Mouse (Mus musculus) kidney, adult 2 months (tissue): ENCODE data around the gene Rapgefl1. TPM values are rescaled to one million over a fixed set of nuclear protein-coding genes. Genes with fewer than 3 reads are reported as not detected.
"Not testable (repeated sequence)": the region's sequence is repeated elsewhere in the genome, so short reads cannot be mapped to it uniquely, and the experiment has no call there.

Experiments
- DNase-seq: peaks from one replicate; pipeline ENCODE4 v3.0.0; 2021
- H3K27ac ChIP-seq: fragments of 200-500 bp; 2 replicates; pipeline ENCODE4 v1.5.1; 2012; ENCODE audit warnings: low read depth, low read length, control low read depth, inconsistent platforms; ENCODE audit not compliant: insufficient read depth
- H3K27me3 ChIP-seq: fragments of 200-500 bp; replicated peaks from 2 replicates; pipeline ENCODE4 v1.6.1; 2012; ENCODE audit warnings: mild to moderate bottlenecking, moderate library complexity, low read length, inconsistent platforms; ENCODE audit not compliant: control insufficient read depth, insufficient read depth
- H3K36me3 ChIP-seq: fragments of 200-500 bp; 2 replicates; pipeline ENCODE4 v1.6.1; 2012; ENCODE audit warnings: mild to moderate bottlenecking, moderate library complexity, low read length, inconsistent platforms; ENCODE audit not compliant: control insufficient read depth, insufficient read depth
- H3K4me1 ChIP-seq: fragments of 200-500 bp; 2 replicates; pipeline ENCODE4 v1.6.1; 2011; ENCODE audit warnings: low read length; ENCODE audit not compliant: control insufficient read depth, insufficient read depth
- H3K4me3 ChIP-seq: fragments of 200-500 bp; 2 replicates; pipeline ENCODE4 v1.5.1; 2011; ENCODE audit warnings: mild to moderate bottlenecking, low read depth, low read length, control low read depth; ENCODE audit not compliant: insufficient read depth
- CTCF ChIP-seq: fragments of 200-500 bp; conservative IDR thresholded peaks from 2 replicates; pipeline ENCODE4 v1.5.1; 2011; ENCODE audit warnings: low read depth, mild to moderate bottlenecking, control low read depth, low read length, moderate library complexity, mixed read lengths; ENCODE audit not compliant: insufficient read depth, insufficient read length
- POLR2A ChIP-seq: fragments of 200-500 bp; IDR thresholded peaks from one replicate; pipeline ENCODE4 v1.6.1; 2011; ENCODE audit warnings: low read depth, low read length, control low read depth
- WGBS: fragments of 180-500 bp; shearing (Covaris S2); methylation state at CpG from one replicate; pipeline ENCODE4 v1.1.7; 2018; 5-methylcytosine and 5-hydroxymethylcytosine counted together
- polyA plus RNA-seq: library from polyadenylated mRNA; depleted of rRNA; stranded (reverse); fragments of >200 nt; gene quantifications from 2 replicates; pipeline ENCODE4 v1.2.3, GENCODE M21; 2012

Gene Rapgefl1
- polyA plus RNA-seq, 1 experiment, result 4.2 TPM

DNA sequence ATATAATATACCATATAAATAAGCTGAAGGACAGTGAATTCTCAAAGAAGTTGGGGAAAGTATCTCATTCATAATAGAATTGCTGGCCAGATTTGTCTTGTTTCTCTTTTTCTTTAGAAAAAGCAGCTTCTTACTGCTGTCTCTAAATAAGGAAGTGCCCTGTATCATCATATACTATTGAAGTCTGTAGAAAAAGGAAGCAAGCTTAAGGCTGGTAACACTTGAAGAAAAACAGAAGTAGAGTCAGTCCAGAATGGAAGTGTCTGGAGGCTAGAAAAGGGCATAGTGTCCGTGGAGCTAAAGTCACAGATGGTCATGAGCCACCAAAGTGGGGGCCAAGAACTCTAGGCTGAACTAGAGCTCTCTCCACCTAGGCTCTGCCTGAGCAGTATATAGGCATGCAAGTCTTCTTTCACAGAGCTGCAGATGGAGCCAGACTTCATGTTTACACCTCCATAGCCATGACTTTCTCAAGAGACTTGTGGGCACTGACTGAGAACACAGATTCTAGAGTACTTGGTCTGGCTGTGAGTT is 19.8 kb upstream of the Rapgefl1 start:
- Histone ChIP-seq H3K27ac (no peak overlapping the region), H3K36me3 (peaks cover 10% of the 10 kb centered on the region), H3K4me1 (no peaks in the 10 kb centered on the region), H3K27me3 (no peaks in the 10 kb centered on the region), H3K4me3 (no peak overlapping the region)
- 95% methylated on average over 1 of the region's 1 CpGs for WGBS
- TF ChIP-seq CTCF, result no peak
- TF ChIP-seq POLR2A, result no peak
- DNase-seq, result no peak

DNA sequence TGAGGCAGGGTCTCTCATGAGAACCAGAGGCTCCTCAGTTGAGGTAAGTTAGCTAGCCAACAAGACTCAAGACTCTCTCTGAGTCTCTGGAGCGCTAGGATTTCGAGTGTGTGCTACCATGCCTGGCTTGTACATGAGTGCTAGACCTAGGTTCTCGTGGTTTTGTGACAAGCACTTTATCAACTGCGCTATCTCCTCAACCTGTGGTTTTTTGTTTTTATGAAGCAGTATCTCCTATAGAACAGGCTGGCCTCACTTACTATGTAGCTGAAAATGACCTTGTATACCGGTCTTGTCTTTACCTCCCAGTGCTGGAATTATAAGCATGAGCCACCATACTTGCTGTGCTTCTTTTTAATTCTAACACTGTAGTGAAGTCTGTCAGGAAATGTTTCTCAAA is 15.6 kb upstream of the Rapgefl1 start:
- no peak for TF ChIP-seq POLR2A
- peaks cover 9% of the 10 kb centered on the region for H3K36me3 ChIP-seq
- 93% methylated on average over 5 of the region's 5 CpGs for WGBS
- no peak overlapping the region for H3K27ac ChIP-seq
- H3K4me1 ChIP-seq, result no peaks in the 10 kb centered on the region
- no peak overlapping the region for H3K4me3 ChIP-seq
- H3K27me3 ChIP-seq, result no peaks in the 10 kb centered on the region
- DNase-seq, result no peak

DNA sequence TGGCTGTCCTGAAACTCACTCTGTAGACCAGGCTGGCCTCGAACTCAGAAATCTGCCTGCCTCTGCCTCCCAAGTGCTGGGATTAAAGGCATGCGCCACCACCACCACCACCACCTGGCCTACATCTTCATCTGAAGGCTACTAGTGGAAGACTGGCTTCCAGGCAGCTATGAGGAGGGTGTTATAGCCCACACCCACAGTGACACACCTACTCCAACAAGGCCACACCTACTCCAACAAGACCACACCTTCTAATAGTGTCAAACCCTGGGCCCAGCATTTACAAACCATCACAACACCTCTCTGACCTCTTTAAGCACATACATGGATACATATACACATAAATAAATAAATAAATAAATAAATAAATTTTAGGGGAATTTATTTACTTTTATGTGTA is 10.5 kb upstream of the Rapgefl1 start:
- WGBS, result 96% methylated on average over 2 of the region's 2 CpGs
- H3K27ac ChIP-seq, H3K4me3 ChIP-seq, H3K27me3 ChIP-seq, H3K4me1 ChIP-seq, DNase-seq: not testable (repeated sequence)
- H3K36me3 ChIP-seq, result peaks cover 11% of the 10 kb centered on the region

DNA sequence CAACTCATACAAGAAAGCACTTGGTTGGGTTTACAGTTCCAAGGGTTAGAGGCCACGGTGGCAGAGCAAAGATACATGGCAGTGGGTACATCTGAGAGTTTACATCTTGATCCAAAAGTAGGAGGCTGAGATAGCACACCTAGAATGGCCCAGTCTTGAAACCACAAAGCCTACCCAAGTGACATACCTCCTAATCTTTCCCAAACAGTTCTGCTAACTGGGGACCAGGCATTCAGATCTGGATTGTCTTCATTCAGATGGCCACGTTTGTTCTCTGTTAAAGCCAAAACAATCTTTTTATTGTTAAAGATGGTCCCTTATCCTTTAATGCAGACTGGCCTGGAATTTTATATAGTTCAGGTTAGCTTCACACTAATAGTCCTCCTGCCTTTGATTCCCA is 8.7 kb upstream of the Rapgefl1 start:
- Histone ChIP-seq H3K4me3 (no peak overlapping the region), H3K4me1 (peaks cover 4% of the 10 kb centered on the region; the same call in 1 of the 2 replicates), H3K36me3 (peaks cover 15% of the 10 kb centered on the region), H3K27me3 (no peaks in the 10 kb centered on the region), H3K27ac (no peak overlapping the region)
- TF ChIP-seq POLR2A (no peak), CTCF (no peak)
- DNase-seq, result no peak
- 84% methylated on average over 2 of the region's 2 CpGs for WGBS

DNA sequence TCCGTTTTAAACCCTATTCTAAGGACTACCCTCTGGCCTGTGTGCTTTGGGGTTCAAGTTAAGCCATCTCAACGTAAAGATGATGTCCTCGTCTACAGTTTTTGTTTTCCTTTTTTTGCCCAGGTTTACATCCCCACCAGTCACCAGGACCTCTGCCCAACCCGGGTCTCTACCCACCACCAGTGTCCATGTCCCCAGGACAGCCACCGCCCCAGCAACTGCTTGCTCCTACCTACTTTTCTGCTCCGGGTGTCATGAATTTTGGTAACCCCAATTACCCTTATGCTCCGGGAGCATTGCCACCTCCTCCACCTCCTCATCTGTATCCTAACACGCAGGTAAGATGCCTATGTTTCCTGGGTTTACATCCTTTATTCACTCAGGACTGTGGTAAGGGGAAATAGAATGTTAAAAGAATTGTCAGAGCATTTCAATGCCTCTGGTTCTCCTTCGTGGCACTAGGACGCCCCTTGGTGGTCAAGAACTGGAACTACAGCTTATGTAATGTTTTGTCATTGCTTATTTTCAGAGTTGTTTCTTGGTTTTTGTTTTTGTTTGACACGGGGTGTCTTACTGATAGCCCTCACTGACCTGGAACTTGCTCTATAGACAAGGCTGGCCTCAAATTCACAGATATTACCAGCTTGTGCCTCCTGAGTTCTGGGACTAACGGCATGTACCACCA is 7.4 kb upstream of the Rapgefl1 start:
- Histone ChIP-seq H3K27ac (peak overlapping the region; percentile 43; the same call in 1 of the 2 replicates), H3K4me3 (no peak overlapping the region), H3K36me3 (peaks cover 15% of the 10 kb centered on the region), H3K4me1 (peaks cover 4% of the 10 kb centered on the region; the same call in 1 of the 2 replicates), H3K27me3 (no peaks in the 10 kb centered on the region)
- WGBS, result 62% methylated on average over 12 of the region's 12 CpGs
- DNase-seq, result peak; percentile 52
- TF ChIP-seq POLR2A (no peak), CTCF (peak; percentile 74)

DNA sequence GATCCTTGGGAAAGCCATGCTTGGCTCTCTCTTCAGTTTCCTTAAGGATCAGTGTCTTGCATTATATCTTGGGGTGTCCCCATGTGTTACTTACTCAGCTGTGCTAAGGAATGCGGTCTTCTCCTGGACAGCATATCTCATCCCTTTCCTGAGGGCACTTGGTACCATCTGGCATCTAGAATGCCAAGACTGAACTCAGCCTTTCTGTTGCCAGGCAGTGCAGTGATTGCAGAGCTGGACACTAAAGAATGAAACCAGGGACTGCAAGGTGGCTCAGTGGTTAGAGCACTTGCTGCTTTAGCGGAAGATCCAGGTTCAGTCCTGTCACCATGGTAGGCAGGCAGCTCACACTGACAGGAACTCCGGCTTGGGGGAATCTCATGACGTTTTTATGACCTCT is 6.7 kb upstream of the Rapgefl1 start:
- Histone ChIP-seq H3K4me1 (peaks cover 4% of the 10 kb centered on the region; the same call in 1 of the 2 replicates), H3K27me3 (no peaks in the 10 kb centered on the region), H3K4me3 (no peak overlapping the region), H3K27ac (0 out of 2 replicates have a peak overlapping the region, but pooled peaks have one; percentile 43), H3K36me3 (peaks cover 15% of the 10 kb centered on the region)
- WGBS, result 57% methylated on average over 4 of the region's 4 CpGs
- DNase-seq, result no peak
- TF ChIP-seq POLR2A (no peak), CTCF (no peak)

DNA sequence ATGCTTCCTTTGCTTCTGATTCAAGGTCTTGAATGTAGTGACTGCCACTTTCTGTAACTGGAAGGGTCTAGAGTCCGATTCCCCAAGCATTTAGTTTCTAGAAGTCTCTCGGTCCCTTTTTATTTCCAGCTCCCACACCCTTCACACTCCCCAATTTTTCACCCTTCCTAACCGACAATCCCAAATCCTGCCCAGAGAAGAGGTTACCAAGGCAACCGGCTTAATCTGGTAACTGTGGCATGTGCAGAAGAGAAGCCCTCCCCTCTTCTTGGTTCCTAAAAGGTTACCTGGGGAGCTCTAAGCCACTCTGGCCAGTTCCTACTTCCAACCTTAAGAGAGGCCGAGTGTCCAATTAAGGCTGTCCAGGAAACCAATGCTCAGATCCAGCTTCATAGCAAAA is 1.3 kb upstream of the Rapgefl1 start:
- DNase-seq, result no peak
- Histone ChIP-seq H3K4me1 (peaks cover 3% of the 10 kb centered on the region; the same call in 1 of the 2 replicates), H3K36me3 (peaks cover 5% of the 10 kb centered on the region), H3K27ac (no peak overlapping the region), H3K27me3 (peaks cover 1% of the 10 kb centered on the region; the same call in 1 of the 2 replicates), H3K4me3 (no peak overlapping the region)
- no peak for TF ChIP-seq POLR2A
- no peak for TF ChIP-seq CTCF
- WGBS, result 71% methylated on average over 5 of the region's 5 CpGs
